ENCODE assay signal across 9 mouse cellular contexts in genomic region chr14:25370306-25371020, GRCm38 (mm10).
DNase-seq lines count a peak whose midpoint lies in the region; ATAC-seq and TF ChIP-seq lines count a peak whose summit lies in the region.
"Had no signal": no experiment of that assay in that cellular context is flagged by ENCODE, and none has a peak within 500 bp of the region (broad histone marks: within the 10 kb centered on the region; RNA-seq: fewer than 3 reads in every experiment).

No protein-coding gene starts in this region.

- H3K27ac ChIP-seq in heart, adult 2 months = peak overlapping the region; percentile 51; the same call in 1 of the 2 replicates
- H3K27ac ChIP-seq in embryonic facial prominence, embryonic 12.5 days = peak overlapping the region; percentile 68; the same call in 1 of the 2 replicates
- H3K27ac ChIP-seq in hindbrain, embryonic 16.5 days (ENCODE audit: low read depth, low read length) = peak overlapping the region; percentile 31; the same call in 1 of the 2 replicates

- TF ChIP-seq POLR2A in heart, adult 2 months (IDR thresholded peaks at IDR 0.05; ENCODE audit: insufficient read depth, low read depth, low read length) = no peak

- H3K9me3 ChIP-seq in embryonic facial prominence, embryonic 12.5 days = peaks cover 4% of the 10 kb centered on the region; the same call in 1 of the 2 replicates
- H3K9me3 ChIP-seq in hindbrain, embryonic 16.5 days (ENCODE audit: control insufficient read depth, low read length) = no peaks in the 10 kb centered on the region

- peaks cover 12% of the 10 kb centered on the region for H3K4me1 ChIP-seq in heart, adult 2 months (ENCODE audit: control insufficient read depth, insufficient read depth, low read length)
- peaks cover 16% of the 10 kb centered on the region for H3K4me1 ChIP-seq in embryonic facial prominence, embryonic 12.5 days
- peaks cover 17% of the 10 kb centered on the region for H3K4me1 ChIP-seq in hindbrain, embryonic 16.5 days (ENCODE audit: control insufficient read depth, insufficient read depth, low read depth, low read length)

- no peak overlapping the region for H3K4me3 ChIP-seq in heart, adult 2 months
- H3K4me3 ChIP-seq in embryonic facial prominence, embryonic 12.5 days = no peak overlapping the region
- H3K4me3 ChIP-seq in hindbrain, embryonic 16.5 days (ENCODE audit: low read length) = no peak overlapping the region
- H3K4me3 ChIP-seq: erythroblast, embryonic 14.5 days had no signal

- no peak overlapping the region for H3K9ac ChIP-seq in heart, adult 2 months (ENCODE audit: low read depth, low read length)
- H3K9ac ChIP-seq in embryonic facial prominence, embryonic 12.5 days = no peak overlapping the region
- no peak overlapping the region for H3K9ac ChIP-seq in hindbrain, embryonic 16.5 days (ENCODE audit: low read depth, low read length)

- DNase-seq in heart, adult 2 months = no peak
- no peak for DNase-seq in heart, postnatal 36 days
- DNase-seq in NIH3T3 (ENCODE audit: low read depth) = peak; percentile 48
- DNase-seq in embryo, embryonic 9.5 days (ENCODE audit: extremely low spot score) = no peak
- DNase-seq in lung, postnatal 4 days = no peak
- DNase-seq in ovary, adult 18-20 months (ENCODE audit: low spot score) = no peak

- no peaks in the 10 kb centered on the region for H3K36me3 ChIP-seq in heart, adult 2 months (ENCODE audit: control insufficient read depth, insufficient read depth, low read length)
- no peaks in the 10 kb centered on the region for H3K36me3 ChIP-seq in embryonic facial prominence, embryonic 12.5 days
- no peaks in the 10 kb centered on the region for H3K36me3 ChIP-seq in hindbrain, embryonic 16.5 days (ENCODE audit: control insufficient read depth, insufficient read depth, low read length)

- intact Hi-C loops in heart, adult 2 months (cut with DNase I) = loop anchor here (2.0 kb wide), 1 partner anchor 60 kb away; no protein-coding TSS in a partner anchor
- intact Hi-C loops in heart, postnatal 36 days (cut with DNase I) = loop anchor here (10.0 kb wide), 3 partner anchors 256 to 866 kb away; partner anchors contain the start of gene Ppif

- WGBS in heart, adult 2 months = 77% methylated on average over 6 of the region's 6 CpGs
- 88% methylated on average over 6 of the region's 6 CpGs for WGBS in embryonic facial prominence, embryonic 12.5 days
- 59% methylated on average over 6 of the region's 6 CpGs for WGBS in hindbrain, embryonic 16.5 days

- TF ChIP-seq EP300 in heart, adult 2 months (IDR thresholded peaks at IDR 0.05; ENCODE audit: insufficient read depth, low read depth, low read length) = no peak

- H3K27me3 ChIP-seq in heart, adult 2 months (ENCODE audit: control insufficient read depth, insufficient read depth, low read length) = no peaks in the 10 kb centered on the region
- H3K27me3 ChIP-seq in embryonic facial prominence, embryonic 12.5 days = no peaks in the 10 kb centered on the region
- H3K27me3 ChIP-seq in hindbrain, embryonic 16.5 days (replicated peaks; ENCODE audit: control insufficient read depth, insufficient read depth, low read length) = no peaks in the 10 kb centered on the region

- H3K4me2 ChIP-seq in embryonic facial prominence, embryonic 12.5 days (replicated peaks) = no peak overlapping the region
- no peak overlapping the region for H3K4me2 ChIP-seq in hindbrain, embryonic 16.5 days (ENCODE audit: low read length)

- ATAC-seq in embryonic facial prominence, embryonic 12.5 days (ENCODE audit: insufficient number of reproducible peaks, insufficient read depth, low FRiP score, low TSS enrichment) = no peak
- ATAC-seq in hindbrain, embryonic 16.5 days = 0 out of 2 replicates have a peak, but pooled peaks have one; percentile 7

- TF ChIP-seq CTCF in heart, adult 2 months (IDR thresholded peaks at IDR 0.05) = no peak

- no peaks in the 10 kb centered on the region for H3K79me2 ChIP-seq in heart, adult 2 months (replicated peaks; ENCODE audit: control insufficient read depth, insufficient read depth, low read length)
